Mouse (Mus musculus): ENCODE results near the gene Ldlrad3. TPM values are rescaled to one million over a fixed set of nuclear protein-coding genes. Genes with fewer than 3 reads are reported as not detected.

Ldlrad3 gene
- total and polyA plus RNA-seq, 3 experiments: 3.5 to 6.1 TPM; not detected in 1

DNA sequence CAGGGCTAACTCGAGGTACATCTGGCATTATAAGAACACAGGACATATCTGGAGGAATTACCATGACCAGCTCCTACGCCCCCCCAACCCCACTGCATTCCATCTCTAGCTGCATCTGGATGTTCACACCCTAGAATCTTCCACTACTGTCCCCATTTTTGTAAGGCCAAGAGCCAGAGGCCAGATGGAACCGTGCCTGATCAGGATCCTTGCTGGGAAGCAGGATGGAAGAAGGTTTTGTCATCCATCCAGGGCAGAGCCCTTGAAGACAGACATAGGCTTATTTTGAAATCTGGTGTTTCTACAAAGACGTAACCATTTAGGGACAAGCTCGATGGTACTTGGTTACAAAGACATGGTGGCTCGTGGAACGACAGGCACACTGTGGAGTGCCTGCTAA lies 139.7 kb downstream of the Ldlrad3 start:
- H3K79me2 ChIP-seq (ENCODE audit: control insufficient read depth, insufficient read depth, low read length, poor library complexity): no peaks in the 10 kb centered on the region
- H3K9ac ChIP-seq (ENCODE audit: control insufficient read depth, low read depth, low read length, poor library complexity, severe bottlenecking): no peak overlapping the region
- no peak for DNase-seq (ENCODE audit: low read depth, low spot score)
- no peaks in the 10 kb centered on the region for H3K4me1 ChIP-seq (ENCODE audit: control insufficient read depth in 1 of 2, insufficient read depth in 2 of 2, low read length in 2 of 2)
- no peaks in the 10 kb centered on the region for H3K27me3 ChIP-seq (ENCODE audit: control insufficient read depth in 1 of 2, insufficient read depth in 2 of 2, low read length in 2 of 2)
- no peak overlapping the region for H3K27ac ChIP-seq (ENCODE audit: control insufficient read depth, low read depth, low read length)
- no peak for TF ChIP-seq BHLHE40 (IDR thresholded peaks at IDR 0.05; ENCODE audit: borderline replicate concordance, low read depth, low read length)
- TF ChIP-seq POLR2A (IDR thresholded peaks at IDR 0.05; ENCODE audit: control insufficient read depth in 1 of 2, insufficient read depth in 1 of 2, low read depth in 1 of 2, low read length in 2 of 2, poor library complexity in 1 of 2): no peak
- no peak for TF ChIP-seq MAFK (IDR thresholded peaks at IDR 0.05; ENCODE audit: borderline replicate concordance, low read depth, low read length)
- no peak for TF ChIP-seq RCOR1 (IDR thresholded peaks at IDR 0.05; ENCODE audit: low read depth, low read length)
- no peak for TF ChIP-seq ZC3H11A (IDR thresholded peaks at IDR 0.05; ENCODE audit: low read depth, low read length)
- no peak for TF ChIP-seq NRF1 (IDR thresholded peaks at IDR 0.05; ENCODE audit: insufficient read depth, low read depth, low read length, poor library complexity, severe bottlenecking)
- TF ChIP-seq POLR2AphosphoS5 (IDR thresholded peaks at IDR 0.05; ENCODE audit: borderline replicate concordance, low read depth, low read length): no peak
- TF ChIP-seq GATA1 (IDR thresholded peaks at IDR 0.05; ENCODE audit: low read depth, low read length): no peak
- no peaks in the 10 kb centered on the region for H3K36me3 ChIP-seq (ENCODE audit: control insufficient read depth in 1 of 2, insufficient read depth in 2 of 2, low read length in 2 of 2)
- H3K4me3 ChIP-seq (ENCODE audit: control insufficient read depth in 1 of 2, insufficient read depth in 1 of 2, low read depth in 2 of 2, low read length in 2 of 2): no peak overlapping the region
- no peaks in the 10 kb centered on the region for H3K9me3 ChIP-seq (replicated peaks; ENCODE audit: insufficient read depth, low read length)

DNA sequence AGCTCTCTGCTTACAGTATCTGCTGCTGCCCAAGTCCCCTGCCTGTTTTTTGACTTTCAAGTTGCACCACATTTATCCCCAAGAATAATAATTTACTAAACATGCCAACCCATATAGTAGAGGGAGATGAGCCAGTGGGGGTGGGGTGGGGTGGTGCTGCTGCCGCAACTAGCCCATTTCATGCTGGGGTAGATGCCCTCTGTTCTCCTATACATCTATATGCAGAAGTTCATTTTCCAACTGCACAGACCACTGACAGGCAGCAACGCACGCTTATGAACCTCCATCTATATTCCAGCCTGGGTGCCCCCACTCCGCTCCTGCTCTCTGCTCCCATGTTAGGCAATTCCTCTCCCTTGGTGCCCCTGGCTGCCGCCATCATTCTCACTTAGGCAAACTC lies 145.7 kb downstream of the Ldlrad3 start:
- Histone ChIP-seq H3K79me2 (ENCODE audit: control insufficient read depth, insufficient read depth, low read length, poor library complexity) (no peaks in the 10 kb centered on the region), H3K27me3 (ENCODE audit: control insufficient read depth in 1 of 2, insufficient read depth in 2 of 2, low read length in 2 of 2) (no peaks in the 10 kb centered on the region), H3K36me3 (ENCODE audit: control insufficient read depth in 1 of 2, insufficient read depth in 2 of 2, low read length in 2 of 2) (peaks cover 0 to 29% of the 10 kb centered on the region in 2 experiments; a peak in 2 of 4 replicates), H3K4me1 (ENCODE audit: control insufficient read depth in 1 of 2, insufficient read depth in 2 of 2, low read length in 2 of 2) (peaks cover 5 to 34% of the 10 kb centered on the region in 2 experiments; a peak in 3 of 4 replicates), H3K9me3 (replicated peaks; ENCODE audit: insufficient read depth, low read length) (no peaks in the 10 kb centered on the region), H3K27ac (ENCODE audit: control insufficient read depth, low read depth, low read length) (no peak overlapping the region), H3K4me3 (ENCODE audit: control insufficient read depth in 1 of 2, insufficient read depth in 1 of 2, low read depth in 2 of 2, low read length in 2 of 2) (no peak overlapping the region), H3K9ac (ENCODE audit: control insufficient read depth, low read depth, low read length, poor library complexity, severe bottlenecking) (no peak overlapping the region)
- DNase-seq (ENCODE audit: low read depth, low spot score): no peak
- TF ChIP-seq ZNF384 (IDR thresholded peaks at IDR 0.05; ENCODE audit: low read depth, low read length) (no peak), MAZ (IDR thresholded peaks at IDR 0.05; ENCODE audit: low read depth, low read length) (no peak), USF2 (IDR thresholded peaks at IDR 0.05; ENCODE audit: borderline replicate concordance in 1 of 2, insufficient read depth in 1 of 2, low read depth in 1 of 2, low read length in 2 of 2) (no peak), SIN3A (IDR thresholded peaks at IDR 0.05; ENCODE audit: low read length) (no peak), ETS1 (IDR thresholded peaks at IDR 0.05; ENCODE audit: low read depth, low read length) (no peak), MXI1 (IDR thresholded peaks at IDR 0.05; ENCODE audit: low read depth, low read length) (no peak), ELF1 (IDR thresholded peaks at IDR 0.05; ENCODE audit: low read depth, low read length) (no peak), TBP (IDR thresholded peaks at IDR 0.05; ENCODE audit: low read depth, low read length) (no peak), NRF1 (IDR thresholded peaks at IDR 0.05; ENCODE audit: insufficient read depth, low read depth, low read length, poor library complexity, severe bottlenecking) (no peak)
